Mouse (Mus musculus): ENCODE measurements around the gene Ogg1. TPM values are rescaled to one million over a fixed set of nuclear protein-coding genes. Genes with fewer than 3 reads are reported as not detected.
A peak's percentile ranks its signal among the peaks of the same experiment; 100 is the strongest.

Gene Ogg1
- total RNA-seq, 2 experiments from 2014 or later = 6.0 to 6.1 TPM

DNA sequence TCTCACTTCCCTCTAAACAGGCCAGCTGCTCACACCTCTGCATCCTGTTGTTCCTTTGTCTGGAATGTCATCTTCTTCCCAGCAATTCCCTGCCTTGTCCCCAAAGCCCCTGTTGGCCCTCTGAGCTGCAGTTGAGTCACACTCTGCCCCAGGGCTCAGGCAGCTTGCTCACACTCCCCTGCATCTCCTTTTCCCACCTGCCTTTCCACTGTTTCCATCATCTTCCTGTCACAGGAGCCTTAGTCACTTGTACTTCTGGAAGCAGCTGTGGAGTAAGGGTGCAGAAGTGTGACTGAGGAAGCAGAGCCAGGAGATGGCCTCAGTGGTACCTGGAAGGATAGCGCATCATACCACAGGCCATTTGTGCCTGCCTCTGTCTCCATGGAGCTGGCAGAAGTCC, 35.5 kb downstream of the Ogg1 start:
- DNase-seq (ENCODE audit: low spot score in 2 of 2) = no peak
- intact Hi-C loops (cut with DNase I) = no loop called here

- no peak for DNase-seq (ENCODE audit: low spot score in 2 of 2)
- intact Hi-C loops (cut with DNase I) = no loop called here
Measured at GRCm38 (mm10) chr6:113364518-113365135, 37.9 kb downstream of the Ogg1 start.

- intact Hi-C loops (cut with DNase I) = no loop called here
- no peak for DNase-seq (ENCODE audit: low spot score in 2 of 2)
Measured at GRCm38 (mm10) chr6:113366639-113367038, 39.9 kb downstream of the Ogg1 start.

GRCm38 (mm10) chr6:113367574-113367973, 40.8 kb downstream of the Ogg1 start:
- no peak for DNase-seq (ENCODE audit: low spot score in 2 of 2)
- intact Hi-C loops (cut with DNase I) = no loop called here

GRCm38 (mm10) chr6:113368124-113368523, 41.4 kb downstream of the Ogg1 start:
- intact Hi-C loops (cut with DNase I) = no loop called here
- no peak for DNase-seq (ENCODE audit: low spot score in 2 of 2)

- no peak for DNase-seq (ENCODE audit: low spot score in 2 of 2)
- intact Hi-C loops (cut with DNase I) = no loop called here
Measured at GRCm38 (mm10) chr6:113368577-113368976, 41.8 kb downstream of the Ogg1 start.

- no peak for DNase-seq (ENCODE audit: low spot score in 2 of 2)
- intact Hi-C loops (cut with DNase I) = no loop called here
Measured at GRCm38 (mm10) chr6:113370194-113370929, 43.6 kb downstream of the Ogg1 start.

GRCm38 (mm10) chr6:113373491-113373890, 46.7 kb downstream of the Ogg1 start:
- no peak for DNase-seq (ENCODE audit: low spot score in 2 of 2)
- intact Hi-C loops (cut with DNase I) = no loop called here

- intact Hi-C loops (cut with DNase I) = no loop called here
- DNase-seq (ENCODE audit: low spot score in 2 of 2) = no peak
Measured at GRCm38 (mm10) chr6:113377172-113377495, 50.4 kb downstream of the Ogg1 start.

- peak; percentile 91 to 93 for DNase-seq (ENCODE audit: low spot score in 2 of 2)
- intact Hi-C loops (cut with DNase I) = no loop called here
Measured at GRCm38 (mm10) chr6:113377496-113378385, 51.0 kb downstream of the Ogg1 start, which contains the start of the genes Tada3 and Arpc4. Gene Tada3, minus strand, starts transcription at chr6:113377883. Gene Arpc4, plus strand, starts transcription at chr6:113378115.

DNA sequence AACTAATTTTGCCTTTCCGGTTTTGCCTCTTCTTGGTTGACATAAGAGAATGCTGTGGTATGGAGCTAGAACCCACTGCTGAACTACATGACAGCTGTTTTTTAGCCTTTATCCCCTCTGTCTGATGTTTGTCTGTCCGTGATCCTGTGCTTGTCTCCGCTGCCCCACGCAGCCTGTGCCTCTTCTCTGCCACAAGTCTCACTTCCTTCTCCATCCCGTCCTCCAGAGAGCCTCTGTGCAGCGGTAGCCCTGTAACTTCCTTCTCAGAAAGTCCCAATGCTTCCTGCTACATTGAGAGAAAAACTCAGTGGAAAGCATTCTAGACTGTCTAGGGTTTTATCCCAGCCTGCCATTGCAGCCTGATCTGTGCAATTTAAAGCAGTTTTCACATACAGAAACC, 52.5 kb downstream of the Ogg1 start:
- intact Hi-C loops (cut with DNase I) = no loop called here
- no peak for DNase-seq (ENCODE audit: low spot score in 2 of 2)

GRCm38 (mm10) chr6:113380480-113380879, 53.7 kb downstream of the Ogg1 start:
- intact Hi-C loops (cut with DNase I) = no loop called here
- no peak for DNase-seq (ENCODE audit: low spot score in 2 of 2)

DNA sequence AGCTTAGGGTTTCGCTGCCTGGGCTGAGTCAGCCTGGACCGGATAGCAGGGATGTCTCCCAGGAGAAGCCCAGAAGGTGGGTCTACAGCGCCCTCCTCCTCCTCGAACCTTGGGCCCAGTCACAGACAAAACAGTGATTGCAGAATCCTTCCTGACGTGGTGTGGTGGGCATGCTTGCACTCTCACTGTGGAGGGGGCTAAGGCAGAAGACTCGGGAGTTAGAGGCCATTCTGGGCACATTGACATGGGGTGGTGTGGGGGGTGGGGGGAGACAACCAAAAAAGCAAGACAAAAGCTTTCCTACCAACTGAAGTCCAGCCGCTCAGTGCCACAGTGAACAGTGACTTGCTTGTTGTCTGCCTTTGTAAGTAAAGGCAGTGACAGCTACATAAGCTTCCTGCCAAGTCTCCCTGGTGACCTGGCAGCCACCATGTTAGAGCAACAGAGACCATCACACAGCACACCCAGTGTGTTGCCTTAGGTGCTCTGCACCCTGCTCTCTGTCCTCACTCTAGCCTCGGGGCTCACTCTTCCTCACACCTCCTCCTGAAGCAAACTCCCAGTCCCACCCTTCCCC, 57.7 kb downstream of the Ogg1 start:
- intact Hi-C loops (cut with DNase I) = no loop called here
- DNase-seq (ENCODE audit: low spot score in 2 of 2) = no peak

Other genes with a start within 250 kb of the Ogg1 start
- gene Setd5, start 249.6 kb upstream of the Ogg1 start, total RNA-seq (2021) = 100 to 1,000 TPM; 108 to 122 TPM
- gene Lhfpl4, start 131.6 kb upstream of the Ogg1 start, total RNA-seq (2021) = 10 to 100 TPM; 82.9 to 92.8 TPM
- 10 to 100 TPM; 14.4 to 16.6 TPM for gene Mtmr14, start 89.1 kb upstream of the Ogg1 start, total RNA-seq (2021)
- gene Cpne9, start 44.7 kb upstream of the Ogg1 start, total RNA-seq (2021) = 10 to 100 TPM; 65.3 to 72.2 TPM
- 10 to 100 TPM; 29.2 to 29.6 TPM for gene Brpf1, start 19.8 kb upstream of the Ogg1 start, total RNA-seq (2021)
- 100 to 1,000 TPM; 109 to 126 TPM for gene Camk1, start 17.0 kb downstream of the Ogg1 start, total RNA-seq (2021)
- 10 to 100 TPM; 48.3 to 51.5 TPM for gene Tada3, start 50.9 kb downstream of the Ogg1 start, total RNA-seq (2021)
- gene Arpc4, start 51.1 kb downstream of the Ogg1 start, total RNA-seq (2021) = 100 to 1,000 TPM; 259 to 284 TPM
- 10 to 100 TPM; 11.5 to 13.1 TPM for gene Ttll3, start 62.3 kb downstream of the Ogg1 start, total RNA-seq (2021)
- gene Rpusd3, start 92.4 kb downstream of the Ogg1 start, total RNA-seq (2021) = 10 to 100 TPM; 17.0 to 21.0 TPM
- gene Cidec, start 108.8 kb downstream of the Ogg1 start, total RNA-seq (2021) = not detected
- 10 to 100 TPM; 40.9 to 47.4 TPM for gene Jagn1, start 115.6 kb downstream of the Ogg1 start, total RNA-seq (2021)
- under 1 TPM; 0.34 to 0.66 TPM for gene Il17re, start 131.5 kb downstream of the Ogg1 start, total RNA-seq (2021)
- gene Il17rc, start 144.5 kb downstream of the Ogg1 start, total RNA-seq (2021) = 1 to 10 TPM; 4.6 to 5.7 TPM
- 100 to 1,000 TPM; 114 to 121 TPM for gene Creld1, start 156.3 kb downstream of the Ogg1 start, total RNA-seq (2021)
- gene Prrt3, start 175.0 kb downstream of the Ogg1 start, total RNA-seq (2021) = 10 to 100 TPM; 56.2 to 57.0 TPM
- gene Emc3, start 204.7 kb downstream of the Ogg1 start, total RNA-seq (2021) = 10 to 100 TPM; 82.5 to 83.2 TPM
- gene Fancd2, start 204.7 kb downstream of the Ogg1 start, total RNA-seq (2021) = 1 to 10 TPM; 1.9 to 2.1 TPM

All from left cerebral cortex, postnatal 25 days (tissue).